Mouse (Mus musculus) left cerebral cortex, postnatal 4 days (tissue): ENCODE data around the gene Fgg. TPM values are rescaled to one million over a fixed set of nuclear protein-coding genes. Genes with fewer than 3 reads are reported as not detected.
A peak's percentile ranks its signal among the peaks of the same experiment; 100 is the strongest.

Experiments
- DNase-seq: peaks from one replicate; pipeline ENCODE4 v3.0.0-alpha.2; 2022
- intact Hi-C: fragments of 180-260 bp; cut with DNase I; formaldehyde crosslinking; loops from one replicate; pipeline ENCODE4 v1.15.1; 2025
- total RNA-seq, 2 experiments: library from RNA; stranded (reverse); gene quantifications; 2 replicates each; pipeline ENCODE4 v1.2.3; 2021

Fgg gene
- not detected for total RNA-seq

- DNase-seq = no peak
- intact Hi-C loops = no loop called here
These were observed at the start of gene Fgg for GRCm38 (mm10) chr3:83007557-83007956. Gene Fgg (plus strand): TSS chr3:83007724.

- intact Hi-C loops = no loop called here
- DNase-seq = no peak
These were observed 36.5 kb upstream of the Fgg start for GRCm38 (mm10) chr3:82971046-82971445.

GRCm38 (mm10) chr3:82980818-82981217 lies 26.7 kb upstream of the Fgg start:
- peak; percentile 74 for DNase-seq
- intact Hi-C loops = no loop called here

- intact Hi-C loops = no loop called here
- DNase-seq = peak; percentile 22
These were observed 25.7 kb upstream of the Fgg start for GRCm38 (mm10) chr3:82981861-82982260.

GRCm38 (mm10) chr3:82984840-82985239 lies 22.7 kb upstream of the Fgg start:
- intact Hi-C loops = loop anchor here (5.0 kb wide), 1 partner anchor 103 kb away; no protein-coding TSS in a partner anchor
- no peak for DNase-seq

- no peak for DNase-seq
- intact Hi-C loops = no loop called here
These were observed 15.6 kb upstream of the Fgg start for GRCm38 (mm10) chr3:82991963-82992362.

- no peak for DNase-seq
- intact Hi-C loops = no loop called here
These were observed 14.6 kb upstream of the Fgg start for GRCm38 (mm10) chr3:82992956-82993355.

- intact Hi-C loops = loop anchor here (5.0 kb wide), 2 partner anchors 118 to 282 kb away; partner anchors contain the start of gene Rbm46
- DNase-seq = peak; percentile 75
These were observed 12.2 kb upstream of the Fgg start for GRCm38 (mm10) chr3:82995368-82995767.

GRCm38 (mm10) chr3:82996656-82997055 lies 10.9 kb upstream of the Fgg start:
- no peak for DNase-seq
- intact Hi-C loops = loop anchor here (5.0 kb wide), 2 partner anchors 119 to 281 kb away; partner anchors contain the start of gene Rbm46

GRCm38 (mm10) chr3:82998772-82999463 lies 8.6 kb upstream of the Fgg start:
- peak; percentile 12 for DNase-seq
- intact Hi-C loops = loop anchor here (5.0 kb wide), 2 partner anchors 122 to 278 kb away; partner anchors contain the start of gene Rbm46

GRCm38 (mm10) chr3:82999995-83000394 lies 7.5 kb upstream of the Fgg start:
- no peak for DNase-seq
- intact Hi-C loops = loop anchor here (5.0 kb wide), 3 partner anchors 52 to 277 kb away; partner anchors contain the start of gene Rbm46

GRCm38 (mm10) chr3:83002191-83002590 lies 5.3 kb upstream of the Fgg start:
- intact Hi-C loops = loop anchor here (5.0 kb wide), 1 partner anchor 50 kb away; no protein-coding TSS in a partner anchor
- peak; percentile 23 for DNase-seq

- intact Hi-C loops = loop anchor here (5.0 kb wide), 1 partner anchor 49 kb away; no protein-coding TSS in a partner anchor
- no peak for DNase-seq
These were observed 4.5 kb upstream of the Fgg start for GRCm38 (mm10) chr3:83003068-83003467.

- intact Hi-C loops = loop anchor here (5.0 kb wide), 1 partner anchor 48 kb away; no protein-coding TSS in a partner anchor
- DNase-seq = no peak
These were observed 2.7 kb upstream of the Fgg start for GRCm38 (mm10) chr3:83004801-83005200.

- no peak for DNase-seq
- intact Hi-C loops = no loop called here
These were observed 2.8 kb downstream of the Fgg start for GRCm38 (mm10) chr3:83010291-83010690.

GRCm38 (mm10) chr3:83011136-83011535 lies 3.6 kb downstream of the Fgg start:
- intact Hi-C loops = no loop called here
- no peak for DNase-seq

- intact Hi-C loops = no loop called here
These were observed 4.0 kb downstream of the Fgg start for GRCm38 (mm10) chr3:83011565-83011964.

GRCm38 (mm10) chr3:83012636-83013035 lies 5.1 kb downstream of the Fgg start:
- intact Hi-C loops = no loop called here
- DNase-seq = no peak

More at GRCm38 (mm10) chr3:83011565-83011964, 4.0 kb downstream of the Fgg start:
- DNase-seq = no peak

- intact Hi-C loops = no loop called here
- DNase-seq = no peak
These were observed 6.4 kb downstream of the Fgg start for GRCm38 (mm10) chr3:83013951-83014350.

GRCm38 (mm10) chr3:83016236-83016635 lies 8.7 kb downstream of the Fgg start:
- intact Hi-C loops = no loop called here
- no peak for DNase-seq

- no peak for DNase-seq
- intact Hi-C loops = no loop called here
These were observed 12.9 kb downstream of the Fgg start for GRCm38 (mm10) chr3:83020387-83020786.

- intact Hi-C loops = no loop called here
- DNase-seq = no peak
These were observed 13.7 kb downstream of the Fgg start for GRCm38 (mm10) chr3:83021176-83021575.
